8 mouse cellular contexts compared by ENCODE assay signal in the genomic region with DNA sequence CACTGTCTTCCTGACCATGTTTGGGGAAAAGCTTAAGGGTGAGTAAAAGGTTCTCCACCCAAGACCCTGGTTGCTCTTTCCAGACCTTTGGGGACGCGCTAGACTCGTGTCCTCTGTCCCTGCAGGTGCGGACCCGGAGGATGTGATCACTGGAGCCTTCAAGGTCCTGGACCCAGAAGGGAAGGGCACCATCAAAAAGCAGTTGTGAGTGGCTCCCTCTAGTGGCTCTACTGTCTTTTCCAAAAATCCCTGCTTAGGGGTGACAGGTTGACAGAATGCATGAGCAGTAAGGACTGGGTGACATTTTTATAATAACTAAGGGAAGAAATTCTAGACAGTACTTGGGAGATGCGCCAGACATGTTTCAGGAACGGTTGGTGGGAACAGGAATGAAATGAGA. TPM values are rescaled to one million over a fixed set of nuclear protein-coding genes. Genes with fewer than 3 reads are reported as not detected.
A peak's percentile ranks its signal among the peaks of the same experiment; 100 is the strongest.
DNase-seq lines count a peak whose midpoint lies in the region; ATAC-seq and TF ChIP-seq lines count a peak whose summit lies in the region.

No protein-coding gene starts in this region.

- H3K9ac ChIP-seq in heart, postnatal 0 days (replicated peaks; ENCODE audit: low read depth, low read length), result no peak overlapping the region
- H3K9ac ChIP-seq in heart, embryonic 12.5 days, result no peak overlapping the region
- no peak overlapping the region for H3K9ac ChIP-seq in limb, embryonic 15.5 days

- no peaks in the 10 kb centered on the region for H3K36me3 ChIP-seq in heart, postnatal 0 days (replicated peaks; ENCODE audit: control insufficient read depth, insufficient read depth, low read length)
- no peaks in the 10 kb centered on the region for H3K36me3 ChIP-seq in heart, embryonic 12.5 days
- H3K36me3 ChIP-seq in limb, embryonic 15.5 days, result no peaks in the 10 kb centered on the region

- no peak for DNase-seq in heart, postnatal 0 days (ENCODE audit: low spot score)
- DNase-seq in A20 (ENCODE audit: low read depth, low spot score), result peak; percentile 52
- DNase-seq in NIH3T3 (ENCODE audit: low read depth), result peak; percentile 52
- DNase-seq in layer of hippocampus, adult 9-10 months (ENCODE audit: low spot score), result no peak
- DNase-seq in right cerebral cortex, postnatal 10 days (ENCODE audit: low spot score in 2 of 2), result no peak

- H3K27ac ChIP-seq in heart, postnatal 0 days (ENCODE audit: low read depth), result no peak overlapping the region
- no peak overlapping the region for H3K27ac ChIP-seq in heart, embryonic 12.5 days (ENCODE audit: poor library complexity, severe bottlenecking)
- 0 out of 2 replicates have a peak overlapping the region, but pooled peaks have one; percentile 33 for H3K27ac ChIP-seq in limb, embryonic 15.5 days

- ATAC-seq in heart, postnatal 0 days (ENCODE audit: insufficient read depth, low read depth), result no peak
- no peak for ATAC-seq in heart, embryonic 12.5 days (ENCODE audit: insufficient number of reproducible peaks, low FRiP score)
- no peak for ATAC-seq in limb, embryonic 15.5 days (ENCODE audit: insufficient number of reproducible peaks, low FRiP score, low TSS enrichment, low read depth)
- no peak for ATAC-seq in erythroid progenitor cell, adult 5-6 weeks (replicated peaks; ENCODE audit: low FRiP score, poor library complexity, severe bottlenecking)

- peak; percentile 66 for TF ChIP-seq CTCF in heart, postnatal 0 days (IDR thresholded peaks at IDR 0.05; ENCODE audit: low read depth)

- H3K4me1 ChIP-seq in heart, postnatal 0 days (ENCODE audit: control insufficient read depth, insufficient read depth), result peaks cover 23% of the 10 kb centered on the region
- H3K4me1 ChIP-seq in heart, embryonic 12.5 days (replicated peaks), result peaks cover 52% of the 10 kb centered on the region
- peaks cover 26% of the 10 kb centered on the region for H3K4me1 ChIP-seq in limb, embryonic 15.5 days

- 43% methylated on average over 7 of the region's 7 CpGs for WGBS in heart, postnatal 0 days
- WGBS in heart, embryonic 12.5 days, result 40% methylated on average over 7 of the region's 7 CpGs
- WGBS in limb, embryonic 15.5 days, result 42% methylated on average over 7 of the region's 7 CpGs

- H3K9me3 ChIP-seq in heart, postnatal 0 days (replicated peaks; ENCODE audit: control insufficient read depth, low read length), result no peaks in the 10 kb centered on the region
- no peaks in the 10 kb centered on the region for H3K9me3 ChIP-seq in heart, embryonic 12.5 days (replicated peaks)
- no peaks in the 10 kb centered on the region for H3K9me3 ChIP-seq in limb, embryonic 15.5 days

- H3K27me3 ChIP-seq in heart, postnatal 0 days (ENCODE audit: control insufficient read depth, insufficient read depth, low read length), result no peaks in the 10 kb centered on the region
- H3K27me3 ChIP-seq in heart, embryonic 12.5 days (replicated peaks), result no peaks in the 10 kb centered on the region
- no peaks in the 10 kb centered on the region for H3K27me3 ChIP-seq in limb, embryonic 15.5 days

- no peak overlapping the region for H3K4me3 ChIP-seq in heart, postnatal 0 days (ENCODE audit: low read depth, low read length)
- no peak overlapping the region for H3K4me3 ChIP-seq in heart, embryonic 12.5 days
- H3K4me3 ChIP-seq in limb, embryonic 15.5 days, result peak overlapping the region; percentile 41

- TF ChIP-seq EP300 in heart, postnatal 0 days (IDR thresholded peaks at IDR 0.05; ENCODE audit: low read depth), result no peak

- H3K4me2 ChIP-seq in heart, postnatal 0 days (ENCODE audit: low read depth, low read length), result no peak overlapping the region
- no peak overlapping the region for H3K4me2 ChIP-seq in heart, embryonic 12.5 days
- H3K4me2 ChIP-seq in limb, embryonic 15.5 days, result no peak overlapping the region; the same call in 1 of the 2 replicates

RNA-seq across cellular contexts. Expression of a gene that starts 4.8 kb away (rescaled TPM):
- 22.1 TPM in 1 of 2 replicates, not detected in the other for total RNA-seq in heart, postnatal 0 days (2014; rRNA removed; ENCODE audit: low replicate concordance)
- polyA plus RNA-seq in heart, postnatal 0 days (2015; fragmentation: Nextera tagmentation; extraction: Ambion mirVana), result 3.2 and 5.4 TPM in 2 replicates
- 17.8 and 20.0 TPM in 2 replicates for polyA plus RNA-seq in heart, embryonic 12.5 days (2016; fragmentation: Nextera tagmentation; extraction: Ambion mirVana)
- 422 and 1,232 TPM in 2 replicates for polyA plus RNA-seq in limb, embryonic 15.5 days (2015; fragmentation: Nextera tagmentation; extraction: Ambion mirVana)
- 24.3 and 28.1 TPM in 2 replicates for total RNA-seq in erythroid progenitor cell, adult 5-6 weeks (2015; ENCODE audit: low replicate concordance)
- 25.7 and 48.9 TPM in 2 replicates for total RNA-seq in erythroid progenitor cell, adult 5-6 weeks (2017; ENCODE audit: low replicate concordance)

RNA-seq across cellular contexts. Expression of a gene that starts 5.2 kb away (rescaled TPM):
- 30.2 and 45.3 TPM in 2 replicates for total RNA-seq in heart, postnatal 0 days (2014; rRNA removed; ENCODE audit: low replicate concordance)
- 9.6 and 10.8 TPM in 2 replicates for polyA plus RNA-seq in heart, postnatal 0 days (2015; fragmentation: Nextera tagmentation; extraction: Ambion mirVana)
- polyA plus RNA-seq in heart, embryonic 12.5 days (2016; fragmentation: Nextera tagmentation; extraction: Ambion mirVana), result 29.2 and 32.3 TPM in 2 replicates
- polyA plus RNA-seq in limb, embryonic 15.5 days (2015; fragmentation: Nextera tagmentation; extraction: Ambion mirVana), result 24.6 and 25.5 TPM in 2 replicates
- 25.6 and 36.4 TPM in 2 replicates for total RNA-seq in erythroid progenitor cell, adult 5-6 weeks (2015; ENCODE audit: low replicate concordance)
- total RNA-seq in erythroid progenitor cell, adult 5-6 weeks (2017; ENCODE audit: low replicate concordance), result 85.3 and 173 TPM in 2 replicates

RNA-seq across cellular contexts. Expression of a gene that starts 17.6 kb away (rescaled TPM):
- 39.3 and 39.9 TPM in 2 replicates for total RNA-seq in heart, postnatal 0 days (2014; rRNA removed; ENCODE audit: low replicate concordance)
- 26.9 and 27.2 TPM in 2 replicates for polyA plus RNA-seq in heart, postnatal 0 days (2015; fragmentation: Nextera tagmentation; extraction: Ambion mirVana)
- 50.5 and 51.5 TPM in 2 replicates for polyA plus RNA-seq in heart, embryonic 12.5 days (2016; fragmentation: Nextera tagmentation; extraction: Ambion mirVana)
- polyA plus RNA-seq in limb, embryonic 15.5 days (2015; fragmentation: Nextera tagmentation; extraction: Ambion mirVana), result 53.6 and 55.1 TPM in 2 replicates
- 18.7 and 25.2 TPM in 2 replicates for total RNA-seq in erythroid progenitor cell, adult 5-6 weeks (2015; ENCODE audit: low replicate concordance)
- 43.6 and 63.3 TPM in 2 replicates for total RNA-seq in erythroid progenitor cell, adult 5-6 weeks (2017; ENCODE audit: low replicate concordance)

RNA-seq across cellular contexts. Expression of a gene that starts 19.4 kb away (rescaled TPM):
- total RNA-seq in heart, postnatal 0 days (2014; rRNA removed; ENCODE audit: low replicate concordance), result 11.8 and 18.5 TPM in 2 replicates
- polyA plus RNA-seq in heart, postnatal 0 days (2015; fragmentation: Nextera tagmentation; extraction: Ambion mirVana), result 10.9 and 11.2 TPM in 2 replicates
- 23.8 and 25.3 TPM in 2 replicates for polyA plus RNA-seq in heart, embryonic 12.5 days (2016; fragmentation: Nextera tagmentation; extraction: Ambion mirVana)
- 37.3 and 38.4 TPM in 2 replicates for polyA plus RNA-seq in limb, embryonic 15.5 days (2015; fragmentation: Nextera tagmentation; extraction: Ambion mirVana)
- 2.5 and 2.9 TPM in 2 replicates for total RNA-seq in erythroid progenitor cell, adult 5-6 weeks (2015; ENCODE audit: low replicate concordance)
- 0.77 and 10.0 TPM in 2 replicates for total RNA-seq in erythroid progenitor cell, adult 5-6 weeks (2017; ENCODE audit: low replicate concordance)

RNA-seq across cellular contexts. Expression of a gene that starts 19.4 kb away (rescaled TPM):
- 2.3 and 8.6 TPM in 2 replicates for total RNA-seq in heart, postnatal 0 days (2014; rRNA removed; ENCODE audit: low replicate concordance)
- 18.7 and 19.4 TPM in 2 replicates for polyA plus RNA-seq in heart, postnatal 0 days (2015; fragmentation: Nextera tagmentation; extraction: Ambion mirVana)
- 22.1 and 28.2 TPM in 2 replicates for polyA plus RNA-seq in heart, embryonic 12.5 days (2016; fragmentation: Nextera tagmentation; extraction: Ambion mirVana)
- 19.6 and 22.7 TPM in 2 replicates for polyA plus RNA-seq in limb, embryonic 15.5 days (2015; fragmentation: Nextera tagmentation; extraction: Ambion mirVana)
- total RNA-seq in erythroid progenitor cell, adult 5-6 weeks (2015; ENCODE audit: low replicate concordance), result 36.0 and 65.2 TPM in 2 replicates
- 24.0 and 44.4 TPM in 2 replicates for total RNA-seq in erythroid progenitor cell, adult 5-6 weeks (2017; ENCODE audit: low replicate concordance)

Comparison
In these comparisons a context has a peak if more than half of its experiments do, and no peak if none do; other contexts are left out.
1. DNase-seq: peak in A20 (single experiment) and NIH3T3 (single experiment); none in heart, postnatal 0 days (single experiment), layer of hippocampus, adult 9-10 months (single experiment) and right cerebral cortex, postnatal 10 days (0 of 2).
2. RNA of a gene that starts 4.8 kb away (polyA plus RNA-seq): 422 to 1,232 TPM in limb, embryonic 15.5 days; 17.8 to 20.0 TPM in heart, embryonic 12.5 days and 3.2 to 5.4 TPM in heart, postnatal 0 days; every median in the first group is over 10 times any median in the second.